Mouse (Mus musculus) kidney, adult 9 months (tissue): ENCODE data around the gene Kcnmb2.

Experiments used
- DNase-seq: peaks from one replicate; pipeline ENCODE4 v3.0.0; 2022

Kcnmb2 gene

DNA sequence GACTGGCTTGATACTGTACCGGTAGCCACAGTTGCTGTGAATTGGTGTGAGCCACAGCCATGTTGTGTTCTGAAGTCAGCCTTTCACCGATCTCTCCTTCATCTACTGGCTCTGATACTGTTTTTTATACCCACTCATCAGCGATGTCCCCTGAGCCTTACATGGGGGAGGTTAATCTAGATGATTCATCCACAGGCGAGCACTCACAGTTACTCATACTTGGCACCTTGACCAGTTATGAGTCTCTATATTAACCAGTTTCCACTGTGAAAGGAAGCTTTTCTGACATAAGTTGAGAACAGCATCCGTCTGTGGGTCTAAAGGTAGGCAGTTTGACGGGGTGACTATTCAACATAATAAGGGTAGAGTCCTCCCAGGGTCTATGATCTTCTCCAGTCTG is 118.7 kb downstream of the Kcnmb2 start:
- DNase-seq = no peak

DNA sequence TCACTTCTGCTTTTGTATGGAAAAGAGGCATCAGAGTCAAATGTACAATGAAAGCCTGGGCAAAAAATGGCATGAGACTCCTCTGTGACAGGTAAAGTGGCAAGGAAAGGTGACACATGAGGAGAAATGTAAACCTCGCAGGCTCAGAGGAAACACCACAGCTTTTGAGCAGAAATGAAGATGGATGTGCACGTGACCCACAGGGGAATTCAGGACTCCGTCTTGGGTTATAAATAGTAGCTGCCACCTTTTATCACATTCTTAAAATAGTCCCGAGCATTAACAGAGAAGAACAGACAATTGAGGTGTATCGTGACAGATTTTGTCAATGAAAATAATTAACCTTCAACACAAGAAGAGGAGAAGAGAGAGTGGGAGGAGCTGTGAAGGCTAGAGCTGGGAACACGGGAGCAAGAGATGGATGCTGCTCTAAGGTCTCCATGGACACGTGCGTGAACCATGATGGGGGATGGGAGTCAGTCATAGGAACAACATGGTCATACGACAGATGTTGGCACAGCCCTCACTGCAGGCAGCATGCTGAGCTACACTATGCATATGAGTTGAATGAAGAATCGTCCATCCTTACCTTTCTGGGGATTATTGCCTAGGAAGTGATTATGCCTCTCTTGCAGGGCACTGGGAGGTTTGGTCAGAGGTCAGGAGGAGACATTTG is 127.2 kb downstream of the Kcnmb2 start:
- no peak for DNase-seq

DNA sequence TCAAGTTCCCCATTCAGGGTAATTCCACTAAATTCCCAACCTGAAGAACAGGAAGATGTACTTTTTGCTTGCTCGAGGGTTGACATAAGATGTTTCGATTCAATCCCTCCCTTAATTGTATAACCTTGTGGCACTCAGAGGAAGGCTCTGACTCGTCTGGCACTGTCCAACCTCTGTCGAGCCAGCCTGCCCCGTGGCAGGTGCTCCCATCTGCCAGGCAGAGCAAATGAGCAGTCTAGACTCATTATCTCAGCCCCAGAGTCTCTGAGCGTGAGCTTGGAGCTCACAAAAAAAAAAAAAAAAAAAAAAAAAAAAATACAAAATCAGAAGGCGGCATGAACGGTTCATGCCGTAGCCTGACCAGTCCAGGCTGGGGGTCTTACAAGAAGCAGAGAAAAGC is 130.1 kb downstream of the Kcnmb2 start:
- DNase-seq = no peak

DNA sequence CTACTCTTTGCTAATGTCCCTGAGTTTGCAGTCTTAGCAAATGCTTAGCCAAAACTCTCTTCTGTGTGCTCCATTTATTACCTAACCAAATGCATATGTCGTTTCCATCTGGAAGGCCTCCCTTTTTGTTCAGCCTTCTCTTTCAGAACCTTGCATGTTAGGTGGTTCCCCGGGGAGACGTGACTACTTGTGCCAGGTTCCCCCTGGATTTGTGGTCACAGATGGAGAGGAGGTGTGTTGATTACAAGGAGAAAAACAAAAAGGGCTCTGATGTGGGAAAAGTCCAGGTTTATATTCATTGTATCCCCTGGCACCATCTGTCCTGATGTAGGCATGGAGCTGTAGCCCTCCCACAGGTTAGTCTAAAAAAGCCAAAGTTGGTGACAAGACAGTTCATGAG is 141.5 kb downstream of the Kcnmb2 start:
- no peak for DNase-seq

DNA sequence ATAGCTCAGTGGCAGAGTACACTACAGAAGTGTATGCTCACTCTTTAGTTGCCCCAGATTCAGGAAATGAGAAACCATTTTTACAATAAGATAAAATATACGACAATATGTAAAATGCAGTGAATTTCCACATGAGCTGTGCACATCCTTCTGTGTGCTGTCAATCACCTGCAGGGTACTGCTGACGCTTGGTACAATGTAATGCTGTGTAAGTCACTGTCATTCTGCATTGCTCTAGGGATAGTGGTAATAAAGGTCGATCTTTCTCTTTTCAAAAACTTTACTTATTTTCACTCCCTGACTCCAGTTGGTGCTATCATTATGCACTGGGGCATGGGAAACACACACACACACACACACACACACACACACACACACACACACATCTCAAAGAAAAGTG is 146.5 kb downstream of the Kcnmb2 start:
- no peak for DNase-seq

DNA sequence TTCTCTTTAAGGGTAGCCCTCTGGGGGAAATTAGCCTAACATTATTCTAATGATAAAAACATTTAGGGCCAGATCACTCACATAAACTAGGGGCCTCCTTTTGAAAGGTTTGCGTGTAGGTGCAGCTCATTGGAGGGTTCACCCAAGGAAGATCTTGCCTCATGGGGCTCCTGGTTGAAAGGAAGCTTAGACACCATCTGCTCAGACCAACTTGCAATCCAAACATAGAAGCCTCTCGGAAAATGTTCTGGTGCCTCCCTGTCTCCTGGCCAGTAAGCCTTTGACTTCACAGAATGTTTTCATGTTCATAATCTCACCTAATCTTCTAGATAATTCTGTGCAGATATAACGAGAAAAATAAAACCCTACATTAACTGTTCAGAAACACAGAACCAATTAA is 150.3 kb downstream of the Kcnmb2 start:
- DNase-seq = no peak

DNA sequence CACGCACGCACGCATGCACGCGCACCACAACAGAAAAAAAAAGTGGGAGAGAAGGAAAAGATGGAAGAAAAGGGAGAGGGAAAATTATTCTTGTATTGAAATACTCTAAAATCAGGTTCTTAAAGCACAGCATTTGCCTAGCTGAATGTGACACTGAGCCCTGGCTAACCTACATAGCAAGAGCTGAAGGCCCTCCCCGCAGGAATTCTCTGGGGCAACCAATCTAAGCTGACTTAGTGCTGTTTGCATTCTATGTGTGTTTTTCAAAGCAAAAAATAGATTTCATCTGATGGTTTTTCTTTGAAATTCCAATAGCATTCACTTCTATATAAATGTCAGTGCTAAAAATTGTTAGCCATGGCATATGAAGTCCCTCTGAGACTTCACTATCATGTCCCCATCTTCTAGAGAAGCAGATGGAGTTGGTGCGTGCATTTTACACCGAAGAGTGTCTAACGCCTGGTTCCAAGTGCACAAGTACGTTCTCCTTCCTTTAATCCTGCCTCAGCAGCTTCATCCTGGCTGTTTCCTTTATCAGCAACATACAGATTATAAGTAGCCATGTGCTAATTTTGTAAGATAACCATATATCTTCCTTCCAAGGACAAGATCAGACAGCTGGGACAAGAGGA is 151.4 kb downstream of the Kcnmb2 start:
- no peak for DNase-seq

DNA sequence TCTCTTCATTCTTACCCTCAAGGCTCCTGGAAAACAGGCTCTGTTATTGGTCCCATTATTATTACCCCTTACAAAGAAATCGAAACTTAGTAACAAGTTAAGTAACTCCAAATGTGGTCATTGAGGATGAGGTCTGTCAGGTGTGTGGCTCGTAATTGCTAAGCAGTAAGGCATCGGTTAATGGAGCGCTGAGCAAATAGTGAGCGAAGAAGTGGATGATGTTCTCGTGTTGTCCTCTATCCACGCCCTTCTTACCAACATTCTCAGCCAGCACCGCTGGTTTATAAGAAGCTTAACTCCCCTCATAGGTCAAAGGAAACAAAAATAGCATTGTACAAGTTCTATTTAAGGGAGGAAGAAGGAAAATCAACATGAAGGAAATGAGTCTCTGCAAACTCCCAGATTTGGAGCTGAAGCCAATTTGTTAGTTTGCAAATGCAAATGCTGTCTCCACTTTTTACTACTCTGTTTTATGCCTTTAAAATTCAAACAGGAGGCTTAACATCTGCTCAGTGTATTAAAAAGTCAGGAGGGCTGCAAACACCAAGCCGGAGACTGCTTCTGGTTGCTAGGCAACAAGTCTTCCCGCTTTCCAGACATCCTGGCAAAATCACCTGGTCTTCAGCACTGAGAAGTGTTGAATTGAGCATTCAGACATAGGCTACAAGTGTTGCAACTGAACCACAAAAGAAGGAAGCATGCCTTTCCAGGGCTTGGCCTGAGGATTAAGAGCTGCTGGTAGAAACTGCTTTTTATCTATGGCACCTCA is 157.8 kb downstream of the Kcnmb2 start:
- DNase-seq = no peak

DNA sequence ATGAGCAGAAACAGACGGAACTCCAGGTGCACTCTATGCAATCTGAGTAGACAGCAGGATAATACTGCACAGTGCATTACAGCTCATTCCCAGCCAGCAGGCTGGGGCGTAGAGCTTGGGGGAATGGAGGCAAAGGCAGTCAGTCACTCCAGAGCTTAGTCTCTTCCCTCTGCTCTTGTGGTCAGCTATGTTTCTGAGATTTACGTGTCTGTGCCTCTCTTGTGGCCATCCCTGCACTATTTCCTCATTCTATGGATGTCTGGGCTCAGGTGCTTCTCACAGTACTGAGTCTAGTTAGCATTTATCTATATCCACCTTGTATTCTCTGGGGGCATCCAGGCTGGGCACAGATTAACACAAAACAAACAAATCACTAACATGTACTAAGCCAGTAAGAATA is 160.4 kb downstream of the Kcnmb2 start:
- no peak for DNase-seq

DNA sequence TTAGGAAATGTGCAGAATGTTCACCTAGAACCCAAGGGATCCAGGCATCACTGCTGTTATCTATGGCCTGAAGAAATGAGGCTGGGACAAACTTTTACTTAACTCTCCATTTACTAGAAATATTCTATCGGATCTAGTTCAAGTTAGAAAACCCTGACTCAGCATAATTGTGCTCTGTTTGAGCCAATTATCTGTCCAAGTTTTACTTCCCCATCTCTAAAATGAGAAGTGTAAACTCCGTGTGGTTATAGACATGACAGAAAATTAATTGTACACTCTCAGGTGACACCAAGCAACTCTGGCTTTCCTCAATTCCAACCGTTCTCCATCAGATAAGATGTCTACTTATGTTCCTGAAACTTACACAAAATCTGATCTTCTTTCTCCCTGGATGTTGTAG is 161.0 kb downstream of the Kcnmb2 start:
- DNase-seq = no peak

DNA sequence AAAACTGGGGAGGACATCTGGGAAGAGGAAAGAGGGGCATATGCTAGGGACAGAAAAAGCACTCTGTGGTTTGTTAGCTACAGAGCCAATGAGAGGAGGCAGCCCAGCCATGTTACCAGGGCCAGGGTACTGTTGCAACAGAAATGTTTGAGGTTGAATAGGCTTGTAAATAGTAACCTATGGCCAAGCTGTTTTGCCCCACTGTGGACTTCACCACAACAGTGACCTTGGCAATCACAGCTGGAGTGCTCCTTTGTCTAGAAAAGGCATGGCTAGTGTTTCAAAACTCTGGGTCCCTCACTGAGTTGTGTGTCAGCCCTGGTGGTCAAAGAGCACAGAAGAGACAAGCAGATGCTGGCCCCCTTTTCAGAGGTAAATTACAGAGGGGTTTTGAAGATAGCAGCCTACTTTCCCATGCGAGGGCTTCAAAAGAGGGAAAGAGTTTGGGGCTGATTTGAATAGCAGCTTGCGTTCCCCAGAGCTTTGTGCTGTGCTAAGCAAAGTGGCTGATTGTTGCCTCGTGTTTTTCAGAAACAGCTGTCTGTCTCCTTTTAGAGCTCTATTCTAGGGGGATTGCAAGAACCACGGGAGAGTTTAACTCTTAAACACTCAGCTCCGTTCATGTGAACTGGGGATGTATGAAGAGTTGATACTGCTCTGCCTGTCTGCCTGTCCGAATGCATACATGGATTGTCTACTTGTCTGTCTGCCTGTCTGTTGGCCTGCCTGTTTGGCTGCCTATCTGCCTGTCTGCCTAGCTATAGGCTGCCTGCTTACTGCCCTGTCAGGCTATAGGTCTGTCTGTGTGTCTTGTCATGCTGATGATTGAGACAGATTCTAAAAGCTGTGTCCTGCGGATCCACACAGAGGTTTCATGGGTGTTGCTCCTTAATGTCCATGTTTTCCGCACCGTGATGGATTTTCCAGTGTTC is 165.0 kb downstream of the Kcnmb2 start:
- no peak for DNase-seq

DNA sequence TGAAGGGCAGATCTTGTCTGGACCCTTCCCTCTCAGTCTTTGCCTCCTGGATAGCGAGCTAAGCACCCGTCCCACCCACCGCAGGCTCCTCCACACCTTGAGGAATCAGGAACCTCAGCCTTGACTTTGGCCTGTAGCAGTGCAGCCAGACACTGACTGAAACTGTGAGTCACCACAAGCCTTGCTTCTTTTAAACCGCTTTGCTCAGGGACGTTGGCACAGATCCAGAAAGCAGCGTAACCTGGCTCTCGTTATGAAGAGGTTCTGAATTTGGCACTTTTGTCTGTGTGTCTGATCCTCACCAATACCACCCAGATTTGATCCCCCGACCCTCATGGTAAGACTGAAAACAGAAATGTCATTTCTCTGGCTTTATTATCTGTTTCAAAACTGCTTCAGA is 171.6 kb downstream of the Kcnmb2 start:
- DNase-seq = no peak

DNA sequence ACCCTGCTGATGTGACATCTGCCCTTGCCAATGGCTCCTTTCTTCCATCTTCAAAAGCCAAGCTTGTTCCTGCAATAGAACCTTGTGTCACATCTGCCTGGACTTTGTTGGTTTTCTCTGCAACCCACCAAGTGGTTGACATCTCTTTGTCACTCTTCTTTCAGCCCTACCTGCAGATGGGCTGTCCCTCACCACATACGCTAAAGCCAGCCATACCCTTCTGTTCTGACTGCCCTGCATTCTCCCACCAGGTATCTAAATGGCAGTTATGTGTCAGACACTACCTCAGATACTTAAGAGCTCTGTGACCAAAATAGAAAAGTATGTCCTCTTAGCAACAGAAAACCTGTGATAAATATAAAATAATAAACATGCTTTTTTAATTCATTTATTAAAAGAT is 186.5 kb downstream of the Kcnmb2 start:
- no peak for DNase-seq

DNA sequence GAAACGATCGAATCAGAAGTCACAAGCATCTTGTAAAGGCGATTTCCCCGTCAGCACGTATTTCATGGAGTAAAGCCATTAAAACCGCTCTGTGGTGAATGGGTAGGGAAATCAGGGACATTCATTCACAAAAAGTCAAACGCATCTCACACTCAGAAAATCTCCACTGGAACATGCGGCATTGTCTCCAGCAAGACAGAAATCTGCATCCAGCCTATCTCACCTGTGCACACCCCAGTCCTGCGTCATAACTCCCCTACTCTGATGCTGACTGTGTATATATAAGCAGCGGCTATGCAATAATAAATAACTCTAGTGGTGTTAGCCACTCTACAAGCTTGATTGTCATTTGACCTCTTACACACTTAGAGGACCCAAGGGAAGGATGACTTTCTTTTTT is 199.1 kb downstream of the Kcnmb2 start:
- DNase-seq = no peak

DNA sequence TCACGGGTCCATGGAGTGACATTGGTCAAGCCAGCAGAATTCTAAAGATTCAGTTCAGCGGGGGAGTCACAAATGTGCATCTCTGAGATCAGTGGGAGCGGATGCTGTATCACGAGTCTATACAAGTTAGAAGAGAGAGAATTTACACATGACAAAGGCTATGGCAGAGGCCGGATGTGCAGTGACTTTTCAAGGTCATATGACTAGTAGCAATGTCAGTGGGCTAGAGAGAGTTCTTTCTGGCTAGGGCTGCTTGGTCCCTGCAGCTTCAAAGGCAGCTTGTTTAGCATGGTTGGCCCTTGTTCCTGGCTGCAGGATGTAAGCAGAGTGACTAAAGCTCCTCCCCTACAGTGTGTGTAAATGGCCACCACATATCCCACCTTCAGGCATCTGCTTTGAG is 217.5 kb downstream of the Kcnmb2 start:
- no peak for DNase-seq

DNA sequence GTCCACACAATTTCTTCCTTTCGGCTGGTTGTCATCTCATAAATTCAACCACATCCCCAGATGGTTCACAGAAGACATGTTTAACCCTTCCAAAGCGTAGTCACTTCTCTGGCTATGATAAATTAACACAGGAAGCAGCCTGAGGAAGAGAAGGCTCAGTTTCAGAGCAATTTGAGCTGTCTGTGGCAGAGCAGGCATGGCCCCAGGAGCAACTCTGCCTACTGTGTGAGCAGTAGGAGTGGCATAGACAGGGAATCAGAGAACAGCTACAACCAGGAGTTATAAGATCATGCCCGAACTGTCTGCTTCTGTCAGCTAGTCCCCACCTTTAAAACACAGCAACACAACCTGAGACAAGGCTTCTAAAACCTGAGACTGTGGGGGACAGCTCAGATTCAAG is 219.4 kb downstream of the Kcnmb2 start:
- no peak for DNase-seq

DNA sequence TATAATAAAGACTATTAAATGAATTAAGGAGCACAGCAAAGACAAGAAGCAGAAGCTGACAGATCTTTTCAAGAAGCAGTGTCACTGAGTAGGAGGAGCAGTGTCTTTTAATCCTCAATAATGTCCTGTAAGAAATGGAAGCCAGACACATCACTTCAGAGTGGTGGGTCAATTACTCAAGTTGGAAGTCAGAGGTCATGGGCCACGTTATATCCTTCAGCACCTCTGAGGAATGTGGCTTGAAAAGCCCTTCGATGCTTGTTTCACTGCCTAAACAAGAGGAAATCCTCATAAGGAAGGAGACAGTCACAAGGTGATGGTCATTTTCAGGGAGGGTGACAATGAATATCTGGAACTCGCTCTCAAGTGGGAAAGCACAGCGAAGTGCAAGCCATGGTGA is 223.1 kb downstream of the Kcnmb2 start:
- no peak for DNase-seq

DNA sequence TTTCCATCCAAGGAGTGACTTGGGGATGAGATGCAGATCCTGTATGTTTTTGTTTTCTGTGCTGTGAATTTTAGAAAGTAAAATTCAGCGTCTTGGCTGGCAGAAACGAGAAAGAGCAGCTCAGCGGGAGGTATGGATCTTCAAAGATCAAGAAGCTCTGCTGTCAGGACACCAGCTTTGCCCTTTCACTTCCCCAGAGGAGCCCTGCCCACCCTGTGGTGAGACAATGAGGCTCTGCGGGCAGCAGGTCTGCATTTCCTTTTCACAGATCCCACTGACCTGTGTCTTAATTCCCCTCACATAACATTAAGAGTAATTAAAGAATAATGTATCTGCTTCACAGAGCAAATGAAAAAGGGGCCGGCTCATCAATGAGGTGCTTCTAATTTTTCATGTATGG is 226.1 kb downstream of the Kcnmb2 start:
- DNase-seq = no peak

DNA sequence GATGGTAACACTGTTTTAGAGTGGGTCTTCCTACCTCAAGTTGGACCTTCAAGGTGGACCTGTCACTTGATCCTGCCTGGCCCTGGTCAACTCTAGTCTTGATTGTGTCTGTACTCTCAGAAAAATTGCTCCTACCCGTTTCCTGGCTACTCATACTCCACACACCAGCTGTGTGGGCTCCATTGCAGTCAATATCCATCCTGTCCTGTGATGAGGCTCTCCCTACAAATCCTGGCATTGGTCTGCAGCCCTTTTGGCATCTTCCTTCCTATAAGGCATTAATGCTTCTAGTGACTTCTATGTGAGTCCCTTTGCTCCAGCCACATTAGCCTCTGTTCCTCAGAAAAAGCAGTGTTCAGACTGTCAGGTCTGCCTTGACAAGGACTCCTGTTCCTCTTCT is 228.4 kb downstream of the Kcnmb2 start:
- no peak for DNase-seq

DNA sequence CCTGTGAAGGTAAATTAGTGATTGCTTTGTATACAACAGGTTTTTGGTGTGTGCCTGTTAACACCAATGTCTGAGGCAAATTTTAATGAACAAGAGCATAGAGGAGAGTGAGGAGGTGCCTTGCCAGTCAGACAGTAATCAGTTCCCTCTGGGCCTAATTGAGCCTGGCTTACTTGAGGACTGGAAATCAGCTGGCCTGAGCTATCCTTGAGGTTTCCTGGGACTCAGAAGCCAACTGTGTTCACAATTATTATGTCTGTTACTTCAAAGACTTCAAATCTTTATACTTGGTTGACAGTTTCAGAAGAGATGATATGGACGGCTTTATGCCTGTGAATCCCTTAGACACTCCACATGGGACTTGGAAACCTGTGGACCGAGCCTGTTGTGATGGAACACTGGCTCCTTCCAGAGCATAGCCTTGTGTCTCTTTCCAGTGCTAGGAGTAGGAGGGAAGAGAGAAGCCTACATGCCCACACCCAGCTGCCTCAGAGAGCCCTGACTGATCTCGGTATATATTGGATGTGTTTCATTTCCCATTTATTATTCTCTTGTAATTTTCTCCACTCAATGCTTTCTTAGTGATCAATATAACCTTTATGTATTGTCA is 230.2 kb downstream of the Kcnmb2 start:
- DNase-seq = no peak

DNA sequence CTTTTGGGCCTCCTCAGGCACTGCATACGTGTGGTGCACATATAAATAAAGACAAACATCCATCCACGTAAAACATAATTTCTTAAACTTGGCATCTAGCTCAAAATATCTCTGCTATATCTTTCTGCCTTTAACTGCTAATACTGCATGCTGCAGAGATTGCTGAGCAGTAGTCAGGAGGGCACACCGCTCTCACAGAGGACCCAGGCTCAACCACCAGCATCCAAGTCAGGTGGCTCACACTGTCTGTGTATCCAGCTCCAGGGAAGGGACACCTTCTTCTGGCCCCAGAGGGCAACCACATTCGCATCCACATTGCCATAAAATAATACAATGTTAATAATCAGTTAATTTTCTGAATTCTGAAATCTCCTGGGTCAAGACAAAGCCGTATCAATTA is 241.9 kb downstream of the Kcnmb2 start:
- DNase-seq = no peak

DNA sequence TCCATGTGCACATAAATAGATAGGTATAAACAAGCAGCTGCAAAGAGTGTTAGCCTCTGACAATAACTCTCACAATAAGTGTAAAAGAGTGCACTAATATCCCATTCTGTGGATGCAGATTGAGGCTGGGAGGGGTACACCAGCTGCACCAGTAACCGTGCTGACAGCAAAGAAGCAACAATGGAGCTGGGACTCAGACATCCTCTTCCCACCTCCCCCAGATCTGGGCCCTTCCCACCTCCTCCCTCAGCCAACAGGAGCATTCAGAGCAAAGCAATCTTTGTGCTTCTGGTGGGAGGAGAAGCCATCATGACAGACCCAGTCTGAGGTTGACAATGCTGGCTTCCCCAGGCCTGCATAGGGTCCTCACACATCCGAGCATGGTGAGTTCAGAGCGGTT is 242.3 kb downstream of the Kcnmb2 start:
- DNase-seq = no peak

DNA sequence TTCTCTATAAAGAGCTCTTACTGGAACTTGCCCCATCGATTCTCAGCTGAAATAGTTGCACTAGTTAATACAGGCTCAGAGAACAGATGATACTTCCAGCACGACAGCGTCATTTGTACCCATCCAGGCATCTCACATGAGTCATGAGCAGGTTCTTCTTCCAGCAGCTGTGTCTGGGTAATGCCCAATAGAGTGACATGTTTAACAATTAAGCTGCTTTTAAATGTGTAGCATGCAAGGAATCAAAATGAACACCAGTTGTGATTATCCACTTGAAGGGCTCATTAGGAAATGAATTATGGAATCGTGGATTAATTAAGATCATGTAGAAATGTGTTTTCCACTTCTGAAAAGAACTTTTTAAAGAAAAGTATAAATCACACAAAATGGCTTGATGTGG is 245.4 kb downstream of the Kcnmb2 start:
- no peak for DNase-seq
